Mouse (Mus musculus) midbrain, embryonic 12.5 days (tissue): ENCODE measurements around the gene Itga9. TPM values are rescaled to one million over a fixed set of nuclear protein-coding genes. Genes with fewer than 3 reads are reported as not detected.

ENCODE experiments used
- ATAC-seq: fragments of 200-750 bp; cut with Nextera tagmentation; 2 replicates; pipeline ENCODE4 v1.8.0; 2017; ENCODE audit warnings: low read depth, moderate TSS enrichment, moderate library complexity; ENCODE audit not compliant: low FRiP score
- H3K27ac ChIP-seq: fragments of 300-500 bp; sonication (generic); replicated peaks from 2 replicates; pipeline ENCODE4 v1.5.1; 2016; ENCODE audit warnings: mild to moderate bottlenecking
- H3K27me3 ChIP-seq: fragments of 300-500 bp; sonication (generic); 2 replicates; pipeline ENCODE4 v1.6.1; 2016; ENCODE audit warnings: mild to moderate bottlenecking
- H3K36me3 ChIP-seq: fragments of 300-500 bp; sonication (generic); 2 replicates; pipeline ENCODE4 v1.6.1; 2016
- H3K4me1 ChIP-seq: fragments of 300-500 bp; sonication (generic); 2 replicates; pipeline ENCODE4 v1.6.1; 2016
- H3K4me2 ChIP-seq: fragments of 300-500 bp; sonication (generic); replicated peaks from 2 replicates; pipeline ENCODE4 v1.6.1; 2016; ENCODE audit warnings: mild to moderate bottlenecking, moderate library complexity
- H3K4me3 ChIP-seq: fragments of 300-500 bp; sonication (generic); 2 replicates; pipeline ENCODE4 v1.5.1; 2016; ENCODE audit warnings: mild to moderate bottlenecking
- H3K9ac ChIP-seq: fragments of 300-500 bp; sonication (generic); replicated peaks from 2 replicates; pipeline ENCODE4 v1.6.1; 2016; ENCODE audit warnings: mild to moderate bottlenecking, moderate library complexity
- H3K9me3 ChIP-seq: fragments of 300-500 bp; sonication (generic); 2 replicates; pipeline ENCODE4 v1.6.1; 2016; ENCODE audit warnings: mild to moderate bottlenecking
- WGBS: fragments of 180-500 bp; shearing (Covaris S2); methylation state at CpG from one replicate; pipeline ENCODE4 v1.1.7; 2016; 5-methylcytosine and 5-hydroxymethylcytosine counted together
- polyA plus RNA-seq: library from polyadenylated mRNA; unstranded; fragments of >200 nt; fragmentation: Nextera tagmentation; extraction: Ambion mirVana; gene quantifications from 2 replicates; pipeline ENCODE4 v1.2.1, GENCODE M21; 2016

Itga9 gene
- polyA plus RNA-seq, 1 experiment from 2014 or later, result 10.6 TPM

GRCm38 (mm10) chr9:118608556-118608955 lies 2.1 kb downstream of the Itga9 start:
- no peaks in the 10 kb centered on the region for H3K36me3 ChIP-seq
- 50% methylated on average over 4 of the region's 4 CpGs for WGBS

GRCm38 (mm10) chr9:118610060-118610459 lies 3.6 kb downstream of the Itga9 start:
- no peak for ATAC-seq
- no peak overlapping the region for H3K4me2 ChIP-seq
- peaks cover 54% of the 10 kb centered on the region for H3K27me3 ChIP-seq
- no peak overlapping the region for H3K27ac ChIP-seq
- no peak overlapping the region for H3K9ac ChIP-seq
- H3K4me1 ChIP-seq, result peaks cover 7% of the 10 kb centered on the region
- no peaks in the 10 kb centered on the region for H3K9me3 ChIP-seq
- H3K4me3 ChIP-seq, result no peak overlapping the region
- H3K36me3 ChIP-seq, result no peaks in the 10 kb centered on the region
- WGBS, result 63% methylated on average over 10 of the region's 10 CpGs

More at GRCm38 (mm10) chr9:118608556-118608955, 2.1 kb downstream of the Itga9 start:
- Histone ChIP-seq H3K27ac (no peak overlapping the region), H3K9ac (no peak overlapping the region), H3K4me1 (peaks cover 7% of the 10 kb centered on the region), H3K27me3 (peaks cover 59% of the 10 kb centered on the region), H3K9me3 (no peaks in the 10 kb centered on the region), H3K4me2 (no peak overlapping the region), H3K4me3 (no peak overlapping the region)
- ATAC-seq, result no peak

GRCm38 (mm10) chr9:118611111-118611541 lies 4.6 kb downstream of the Itga9 start:
- Histone ChIP-seq H3K4me2 (no peak overlapping the region), H3K9me3 (no peaks in the 10 kb centered on the region), H3K27ac (no peak overlapping the region), H3K4me3 (no peak overlapping the region), H3K9ac (no peak overlapping the region), H3K36me3 (no peaks in the 10 kb centered on the region), H3K27me3 (peaks cover 48% of the 10 kb centered on the region), H3K4me1 (peaks cover 7% of the 10 kb centered on the region)
- no peak for ATAC-seq
- WGBS, result 79% methylated on average over 14 of the region's 14 CpGs

GRCm38 (mm10) chr9:118611958-118612581 lies 5.6 kb downstream of the Itga9 start:
- WGBS, result 61% methylated on average over 20 of the region's 20 CpGs
- H3K27me3 ChIP-seq, result peaks cover 42% of the 10 kb centered on the region

GRCm38 (mm10) chr9:118617237-118617636 lies 10.7 kb downstream of the Itga9 start:
- Histone ChIP-seq H3K4me2 (no peak overlapping the region), H3K27ac (no peak overlapping the region), H3K4me3 (no peak overlapping the region), H3K9me3 (no peaks in the 10 kb centered on the region), H3K27me3 (peaks cover 2% of the 10 kb centered on the region; the same call in 1 of the 2 replicates), H3K9ac (no peak overlapping the region), H3K4me1 (no peaks in the 10 kb centered on the region), H3K36me3 (no peaks in the 10 kb centered on the region)
- ATAC-seq, result no peak
- WGBS, result 86% methylated on average over 5 of the region's 5 CpGs

More at GRCm38 (mm10) chr9:118611958-118612581, 5.6 kb downstream of the Itga9 start:
- Histone ChIP-seq H3K4me3 (no peak overlapping the region), H3K4me2 (no peak overlapping the region), H3K9me3 (no peaks in the 10 kb centered on the region), H3K9ac (no peak overlapping the region), H3K27ac (no peak overlapping the region), H3K36me3 (no peaks in the 10 kb centered on the region), H3K4me1 (peaks cover 5% of the 10 kb centered on the region)
- ATAC-seq, result no peak

GRCm38 (mm10) chr9:118618732-118619250 lies 12.3 kb downstream of the Itga9 start:
- H3K27ac ChIP-seq, result no peak overlapping the region
- 93% methylated on average over 3 of the region's 3 CpGs for WGBS
- no peaks in the 10 kb centered on the region for H3K27me3 ChIP-seq
- H3K4me3 ChIP-seq, result no peak overlapping the region
- ATAC-seq, result no peak
- peaks cover 4% of the 10 kb centered on the region; the same call in 1 of the 2 replicates for H3K4me1 ChIP-seq
- no peaks in the 10 kb centered on the region for H3K36me3 ChIP-seq
- H3K9ac ChIP-seq, result no peak overlapping the region
- H3K9me3 ChIP-seq, result no peaks in the 10 kb centered on the region
- H3K4me2 ChIP-seq, result no peak overlapping the region

- Histone ChIP-seq H3K27me3 (no peaks in the 10 kb centered on the region), H3K9ac (no peak overlapping the region), H3K4me2 (no peak overlapping the region), H3K4me1 (peaks cover 12% of the 10 kb centered on the region; the same call in 1 of the 2 replicates), H3K4me3 (no peak overlapping the region), H3K36me3 (no peaks in the 10 kb centered on the region), H3K9me3 (no peaks in the 10 kb centered on the region), H3K27ac (no peak overlapping the region)
- no peak for ATAC-seq
- 62% methylated on average over 4 of the region's 4 CpGs for WGBS
These were observed 14.3 kb downstream of the Itga9 start for GRCm38 (mm10) chr9:118620807-118621206.

- H3K4me3 ChIP-seq, result no peak overlapping the region
- H3K9me3 ChIP-seq, result no peaks in the 10 kb centered on the region
- H3K27ac ChIP-seq, result no peak overlapping the region
- peaks cover 12% of the 10 kb centered on the region; the same call in 1 of the 2 replicates for H3K4me1 ChIP-seq
- H3K4me2 ChIP-seq, result no peak overlapping the region
- H3K36me3 ChIP-seq, result no peaks in the 10 kb centered on the region
- no peaks in the 10 kb centered on the region for H3K27me3 ChIP-seq
- 92% methylated on average over 6 of the region's 6 CpGs for WGBS
- H3K9ac ChIP-seq, result no peak overlapping the region
- ATAC-seq, result no peak
These were observed 15.2 kb downstream of the Itga9 start for GRCm38 (mm10) chr9:118621691-118622090.

- Histone ChIP-seq H3K27ac (no peak overlapping the region), H3K27me3 (no peaks in the 10 kb centered on the region), H3K4me3 (no peak overlapping the region), H3K4me1 (peaks cover 12% of the 10 kb centered on the region; the same call in 1 of the 2 replicates), H3K4me2 (no peak overlapping the region), H3K36me3 (no peaks in the 10 kb centered on the region), H3K9me3 (no peaks in the 10 kb centered on the region), H3K9ac (no peak overlapping the region)
- ATAC-seq, result no peak
- 92% methylated on average over 18 of the region's 18 CpGs for WGBS
These were observed 16.1 kb downstream of the Itga9 start for GRCm38 (mm10) chr9:118622376-118623166.

GRCm38 (mm10) chr9:118623483-118623882 lies 17.0 kb downstream of the Itga9 start:
- H3K4me2 ChIP-seq, result no peak overlapping the region
- 72% methylated on average over 9 of the region's 9 CpGs for WGBS
- no peaks in the 10 kb centered on the region for H3K36me3 ChIP-seq
- H3K27ac ChIP-seq, result no peak overlapping the region
- H3K4me1 ChIP-seq, result peaks cover 12% of the 10 kb centered on the region; the same call in 1 of the 2 replicates
- no peaks in the 10 kb centered on the region for H3K27me3 ChIP-seq
- H3K4me3 ChIP-seq, result no peak overlapping the region
- ATAC-seq, result no peak
- H3K9ac ChIP-seq, result no peak overlapping the region
- H3K9me3 ChIP-seq, result no peaks in the 10 kb centered on the region

GRCm38 (mm10) chr9:118624146-118624545 lies 17.7 kb downstream of the Itga9 start:
- Histone ChIP-seq H3K27ac (no peak overlapping the region), H3K36me3 (no peaks in the 10 kb centered on the region), H3K4me2 (no peak overlapping the region), H3K4me3 (no peak overlapping the region), H3K4me1 (peaks cover 12% of the 10 kb centered on the region; the same call in 1 of the 2 replicates), H3K9ac (no peak overlapping the region), H3K9me3 (no peaks in the 10 kb centered on the region), H3K27me3 (no peaks in the 10 kb centered on the region)
- WGBS, result 27% methylated on average over 7 of the region's 7 CpGs
- ATAC-seq, result no peak

GRCm38 (mm10) chr9:118629763-118630379 lies 23.4 kb downstream of the Itga9 start:
- no peaks in the 10 kb centered on the region for H3K4me1 ChIP-seq
- no peak overlapping the region for H3K4me3 ChIP-seq
- no peak overlapping the region for H3K9ac ChIP-seq
- no peak overlapping the region for H3K4me2 ChIP-seq
- no peaks in the 10 kb centered on the region for H3K9me3 ChIP-seq
- ATAC-seq, result no peak
- WGBS, result 66% methylated on average over 6 of the region's 6 CpGs
- no peaks in the 10 kb centered on the region for H3K36me3 ChIP-seq
- no peaks in the 10 kb centered on the region for H3K27me3 ChIP-seq
- H3K27ac ChIP-seq, result no peak overlapping the region
